Comparison of ENCODE assay signal across 26 mouse cellular contexts in the genomic region with DNA sequence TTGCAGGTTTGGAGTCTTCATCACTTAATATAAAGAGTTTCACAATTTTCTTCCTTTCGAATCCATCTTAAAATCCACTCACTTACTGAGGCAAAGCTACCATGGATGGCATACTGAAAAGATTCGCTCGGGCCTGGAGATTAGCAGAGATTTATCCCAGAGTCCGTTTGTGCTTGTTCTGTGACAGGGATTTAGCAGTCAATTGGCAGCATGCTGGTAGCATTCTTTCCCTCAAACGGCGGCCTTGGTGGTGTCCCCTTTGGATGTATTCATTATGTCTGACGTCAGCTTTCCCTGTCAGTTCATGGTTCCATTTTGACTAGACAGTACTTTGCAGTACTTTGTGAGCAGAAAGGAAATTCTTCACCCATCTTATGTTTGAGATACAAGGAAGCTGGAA.
DNase-seq lines count a peak whose midpoint lies in the region; ATAC-seq lines count a peak whose summit lies in the region.
"Had no signal": no experiment of that assay in that cellular context is flagged by ENCODE, and none has a peak within 500 bp of the region (broad histone marks: within the 10 kb centered on the region; RNA-seq: fewer than 3 reads in every experiment).

No protein-coding gene starts in this region.

- H3K4me1 ChIP-seq in midbrain, embryonic 10.5 days: peaks cover 8% of the 10 kb centered on the region; the same call in 1 of the 2 replicates
- H3K4me1 ChIP-seq in midbrain, embryonic 15.5 days: no peaks in the 10 kb centered on the region
- H3K4me1 ChIP-seq: embryonic facial prominence, embryonic 12.5 days; embryonic facial prominence, embryonic 15.5 days; hindbrain, embryonic 12.5 days; hindbrain, embryonic 15.5 days had no signal

- H3K27ac ChIP-seq in midbrain, embryonic 10.5 days (replicated peaks): no peak overlapping the region
- H3K27ac ChIP-seq in midbrain, embryonic 15.5 days: no peak overlapping the region
- H3K27ac ChIP-seq: embryonic facial prominence, embryonic 12.5 days; embryonic facial prominence, embryonic 15.5 days; gastrocnemius, adult 2 months; hindbrain, embryonic 12.5 days; hindbrain, embryonic 15.5 days had no signal

- H3K9me3 ChIP-seq in midbrain, embryonic 10.5 days (replicated peaks): no peaks in the 10 kb centered on the region
- no peaks in the 10 kb centered on the region for H3K9me3 ChIP-seq in midbrain, embryonic 15.5 days
- H3K9me3 ChIP-seq: embryonic facial prominence, embryonic 12.5 days; embryonic facial prominence, embryonic 15.5 days; G1E; hindbrain, embryonic 12.5 days; hindbrain, embryonic 15.5 days had no signal

- H3K9ac ChIP-seq in midbrain, embryonic 15.5 days: no peak overlapping the region
- H3K9ac ChIP-seq: embryonic facial prominence, embryonic 12.5 days; embryonic facial prominence, embryonic 15.5 days; forebrain, postnatal 0 days; hindbrain, embryonic 12.5 days; hindbrain, embryonic 15.5 days had no signal

- peak; percentile 49 for DNase-seq in adrenal gland, adult 2 months
- DNase-seq in adrenal gland, postnatal 4 days (ENCODE audit: low spot score in 2 of 2): no peak
- DNase-seq in midbrain, embryonic 10.5 days (ENCODE audit: low spot score): peak; percentile 31
- peak; percentile 24 for DNase-seq in adrenal gland, postnatal 10 days
- DNase-seq in adrenal gland, postnatal 36 days: peak; percentile 44 to 49
- DNase-seq in lung, postnatal 25 days (ENCODE audit: low spot score): no peak
- no peak for DNase-seq in gastrocnemius, adult 8-10 months (ENCODE audit: low spot score in 2 of 2)
- DNase-seq: B cell, adult 2 months; cerebellum, adult 11 months; cerebellum, adult 2 months; cerebellum, adult 9-11 months; cerebellum, postnatal 25 days; forebrain, postnatal 0 days; gastrocnemius, adult 2 months; gastrocnemius, postnatal 25 days had no signal

- WGBS in midbrain, embryonic 10.5 days: 38% methylated on average over 7 of the region's 7 CpGs
- 21% methylated on average over 7 of the region's 7 CpGs for WGBS in midbrain, embryonic 15.5 days

- peaks cover 45% of the 10 kb centered on the region for H3K27me3 ChIP-seq in midbrain, embryonic 10.5 days (ENCODE audit: low read depth, poor library complexity, severe bottlenecking)
- peaks cover 3% of the 10 kb centered on the region; the same call in 1 of the 2 replicates for H3K27me3 ChIP-seq in midbrain, embryonic 15.5 days (replicated peaks)
- H3K27me3 ChIP-seq: CH12.LX; embryonic facial prominence, embryonic 12.5 days; embryonic facial prominence, embryonic 15.5 days; hindbrain, embryonic 12.5 days; hindbrain, embryonic 15.5 days; Patski had no signal

- H3K4me2 ChIP-seq in midbrain, embryonic 15.5 days: no peak overlapping the region
- H3K4me2 ChIP-seq: embryonic facial prominence, embryonic 12.5 days; embryonic facial prominence, embryonic 15.5 days; heart, embryonic 11.5 days; hindbrain, embryonic 12.5 days; hindbrain, embryonic 15.5 days had no signal

- no peak overlapping the region for H3K4me3 ChIP-seq in midbrain, embryonic 10.5 days
- H3K4me3 ChIP-seq in midbrain, embryonic 15.5 days: no peak overlapping the region
- H3K4me3 ChIP-seq: embryonic facial prominence, embryonic 12.5 days; embryonic facial prominence, embryonic 15.5 days; gastrocnemius, adult 2 months; hindbrain, embryonic 12.5 days; hindbrain, embryonic 15.5 days had no signal

- ATAC-seq in midbrain, embryonic 15.5 days (replicated peaks): no peak
- ATAC-seq: forebrain, embryonic 14.5 days; forebrain, postnatal 0 days; intestine, postnatal 0 days; Patski had no signal

- H3K36me3 ChIP-seq in midbrain, embryonic 10.5 days: no peaks in the 10 kb centered on the region
- H3K36me3 ChIP-seq in midbrain, embryonic 15.5 days (replicated peaks): no peaks in the 10 kb centered on the region
- H3K36me3 ChIP-seq: embryonic facial prominence, embryonic 12.5 days; embryonic facial prominence, embryonic 15.5 days; G1E; hindbrain, embryonic 12.5 days; hindbrain, embryonic 15.5 days had no signal

Comparison
In these comparisons a context has a peak if more than half of its experiments do, and no peak if none do; other contexts are left out.
1. DNase-seq: peak in adrenal gland, adult 2 months (single experiment), midbrain, embryonic 10.5 days (single experiment), adrenal gland, postnatal 10 days (single experiment) and adrenal gland, postnatal 36 days (2 of 2); none in adrenal gland, postnatal 4 days (0 of 2), lung, postnatal 25 days (single experiment) and gastrocnemius, adult 8-10 months (0 of 2).